Mouse (Mus musculus) Patski (cell line): ENCODE results near the gene Rybp. TPM values are rescaled to one million over a fixed set of nuclear protein-coding genes. Genes with fewer than 3 reads are reported as not detected.

Experiments
- ATAC-seq: fragments of 100-300 bp; one replicate; pipeline ENCODE4 v1.8.0; 2021
- CTCF ChIA-PET: fragments of 350-600 bp; sonication (Branson Sonifier 250); formaldehyde crosslinking; loops from one replicate; lab custom pipeline; 2022; ENCODE audit warnings: inconsistent platforms; lab: Charles Lee
- POLR2A ChIA-PET: fragments of 350-600 bp; sonication (Branson Sonifier 250); formaldehyde crosslinking; loops from one replicate; lab custom pipeline; 2022; ENCODE audit warnings: antibody characterized with exemption, inconsistent platforms; lab: Charles Lee
- DNase-seq: peaks from one replicate; pipeline ENCODE4 v3.0.0-alpha.2; 2011; ENCODE audit warnings: low read depth, low spot score
- H3K27me3 ChIP-seq: fragments of 371-371 bp; one replicate; pipeline ENCODE4 v1.5.1; 2021
- CTCF ChIP-seq: fragments of 100-300 bp; IDR thresholded peaks from one replicate; pipeline ENCODE4 v1.5.1; 2021
- in situ Hi-C: fragments of 300-500 bp; cut with MboI; formaldehyde crosslinking; loops from 3 replicates; pipeline ENCODE4 v1.11.1; 2018; ENCODE audit warnings: low pct_unique_long_range_greater_than_20kb, mixed read lengths
- polyA plus RNA-seq: library from polyadenylated mRNA; unstranded; gene quantifications from one replicate; pipeline ENCODE4 v1.2.3, GENCODE M21; 2021

The Rybp gene
- polyA plus RNA-seq, 1 experiment from 2014 or later: 22.6 TPM

DNA sequence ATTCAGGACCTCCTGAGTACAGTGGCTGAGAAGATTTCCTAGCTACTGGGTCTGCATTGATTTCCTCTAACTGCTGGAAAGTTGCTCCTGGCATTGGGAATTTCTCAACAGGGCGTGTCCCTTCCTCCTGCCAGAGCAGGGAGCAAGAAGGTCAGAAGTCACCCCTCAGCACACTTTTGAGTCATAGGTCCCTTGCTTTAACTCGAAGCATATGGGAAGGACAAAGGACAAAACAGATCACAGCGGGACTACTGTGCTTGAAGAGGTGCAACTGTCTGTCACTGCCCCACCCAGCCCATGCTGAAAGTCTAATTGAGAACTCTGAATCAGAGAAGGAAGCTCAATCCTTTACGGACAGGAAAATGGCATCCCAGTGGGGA is 106.4 kb downstream of the Rybp start:
- DNase-seq (no peak), ATAC-seq (no peak)
- H3K27me3 ChIP-seq: no peaks in the 10 kb centered on the region
- ChIA-PET POLR2A (interaction anchor here (1.1 kb wide), 1 partner anchor 18 kb away, joined by 3 read pairs; no protein-coding TSS in a partner anchor), CTCF (no interaction called here)
- no peak for TF ChIP-seq CTCF
- in situ Hi-C loops: no loop called here

GRCm38 (mm10) chr6:100180213-100180882 is 106.9 kb downstream of the Rybp start:
- TF ChIP-seq CTCF: no peak
- H3K27me3 ChIP-seq: no peaks in the 10 kb centered on the region
- ATAC-seq: no peak
- CTCF ChIA-PET: no interaction called here
- in situ Hi-C loops: no loop called here
- POLR2A ChIA-PET: no interaction called here
- DNase-seq: no peak

GRCm38 (mm10) chr6:100178830-100179229 is 108.5 kb downstream of the Rybp start:
- ATAC-seq: no peak
- in situ Hi-C loops: no loop called here
- no peak for DNase-seq
- POLR2A ChIA-PET: no interaction called here
- CTCF ChIA-PET: interaction anchor here (0.8 kb wide), 1 partner anchor 12 kb away, joined by 3 read pairs; no protein-coding TSS in a partner anchor
- TF ChIP-seq CTCF: no peak
- no peaks in the 10 kb centered on the region for H3K27me3 ChIP-seq
